13 mouse cellular contexts compared by ENCODE assay signal in genomic region chr6:134190597-134191278, GRCm38 (mm10).
DNase-seq lines count a peak whose midpoint lies in the region; ATAC-seq and TF ChIP-seq lines count a peak whose summit lies in the region.
"Had no signal": no experiment of that assay in that cellular context is flagged by ENCODE, and none has a peak within 500 bp of the region (broad histone marks: within the 10 kb centered on the region; RNA-seq: fewer than 3 reads in every experiment).

No protein-coding gene starts in this region.

- no peaks in the 10 kb centered on the region for H3K9me3 ChIP-seq in heart, embryonic 15.5 days (replicated peaks)
- no peaks in the 10 kb centered on the region for H3K9me3 ChIP-seq in lung, embryonic 14.5 days (ENCODE audit: low read depth, low read length)
- no peaks in the 10 kb centered on the region for H3K9me3 ChIP-seq in intestine, embryonic 14.5 days (ENCODE audit: control insufficient read depth, low read length)
- no peaks in the 10 kb centered on the region for H3K9me3 ChIP-seq in neural tube, embryonic 15.5 days (replicated peaks)
- H3K9me3 ChIP-seq: megakaryocyte, embryonic 14.5 days had no signal

- no peak overlapping the region for H3K4me2 ChIP-seq in heart, embryonic 15.5 days
- no peak overlapping the region for H3K4me2 ChIP-seq in lung, embryonic 14.5 days
- no peak overlapping the region for H3K4me2 ChIP-seq in intestine, embryonic 14.5 days (ENCODE audit: low read length)
- no peak overlapping the region for H3K4me2 ChIP-seq in neural tube, embryonic 15.5 days

- 48% methylated on average over 7 of the region's 7 CpGs for WGBS in heart, embryonic 15.5 days
- WGBS in lung, embryonic 14.5 days = 35% methylated on average over 7 of the region's 7 CpGs
- WGBS in intestine, embryonic 14.5 days = 64% methylated on average over 7 of the region's 7 CpGs
- WGBS in neural tube, embryonic 15.5 days = 53% methylated on average over 7 of the region's 7 CpGs
- WGBS in cerebellum, adult 2 months = 77% methylated on average over 7 of the region's 7 CpGs

- no peaks in the 10 kb centered on the region for H3K27me3 ChIP-seq in heart, embryonic 15.5 days
- H3K27me3 ChIP-seq in lung, embryonic 14.5 days (ENCODE audit: insufficient read depth, low read length) = no peaks in the 10 kb centered on the region
- H3K27me3 ChIP-seq in intestine, embryonic 14.5 days (replicated peaks; ENCODE audit: control insufficient read depth, insufficient read depth, low read length) = no peaks in the 10 kb centered on the region
- H3K27me3 ChIP-seq in neural tube, embryonic 15.5 days (replicated peaks) = no peaks in the 10 kb centered on the region
- no peaks in the 10 kb centered on the region for H3K27me3 ChIP-seq in cerebellum, adult 2 months (ENCODE audit: control insufficient read depth, insufficient read depth, low read length)
- H3K27me3 ChIP-seq: megakaryocyte, embryonic 14.5 days had no signal

- TF ChIP-seq CTCF in lung, embryonic 14.5 days (IDR thresholded peaks at IDR 0.05; ENCODE audit: low read depth) = no peak
- TF ChIP-seq CTCF in cerebellum, adult 2 months (IDR thresholded peaks at IDR 0.05; ENCODE audit: borderline replicate concordance, insufficient read depth, low read depth, low read length) = no peak

- no peak overlapping the region for H3K9ac ChIP-seq in heart, embryonic 15.5 days
- H3K9ac ChIP-seq in lung, embryonic 14.5 days = no peak overlapping the region
- no peak overlapping the region for H3K9ac ChIP-seq in intestine, embryonic 14.5 days (ENCODE audit: low read length)
- no peak overlapping the region for H3K9ac ChIP-seq in neural tube, embryonic 15.5 days (replicated peaks)

- peaks cover 58% of the 10 kb centered on the region for H3K4me1 ChIP-seq in heart, embryonic 15.5 days (replicated peaks)
- H3K4me1 ChIP-seq in lung, embryonic 14.5 days (ENCODE audit: insufficient read depth) = peaks cover 33% of the 10 kb centered on the region
- H3K4me1 ChIP-seq in intestine, embryonic 14.5 days (replicated peaks; ENCODE audit: control insufficient read depth, insufficient read depth, low read length) = peaks cover 19% of the 10 kb centered on the region
- H3K4me1 ChIP-seq in neural tube, embryonic 15.5 days = peaks cover 39% of the 10 kb centered on the region
- H3K4me1 ChIP-seq in cerebellum, adult 2 months (ENCODE audit: control insufficient read depth, insufficient read depth, low read length) = no peaks in the 10 kb centered on the region; the same call in 1 of the 2 replicates

- intact Hi-C loops in heart, postnatal 14 days (cut with DNase I) = no loop called here

- ATAC-seq in heart, embryonic 15.5 days (replicated peaks; ENCODE audit: insufficient number of reproducible peaks, insufficient read depth, low FRiP score, low read depth) = no peak
- ATAC-seq in lung, embryonic 14.5 days (ENCODE audit: insufficient read depth) = no peak
- ATAC-seq in intestine, embryonic 14.5 days (replicated peaks; ENCODE audit: low FRiP score, low TSS enrichment, low read depth) = no peak
- ATAC-seq in neural tube, embryonic 15.5 days (ENCODE audit: low FRiP score) = no peak
- ATAC-seq: forebrain, embryonic 14.5 days had no signal

- H3K36me3 ChIP-seq in heart, embryonic 15.5 days = no peaks in the 10 kb centered on the region
- no peaks in the 10 kb centered on the region for H3K36me3 ChIP-seq in lung, embryonic 14.5 days (ENCODE audit: insufficient read depth)
- H3K36me3 ChIP-seq in intestine, embryonic 14.5 days (ENCODE audit: control insufficient read depth, insufficient read depth, low read length) = no peaks in the 10 kb centered on the region
- H3K36me3 ChIP-seq in neural tube, embryonic 15.5 days = no peaks in the 10 kb centered on the region

- H3K27ac ChIP-seq in heart, embryonic 15.5 days = peak overlapping the region; percentile 78
- H3K27ac ChIP-seq in lung, embryonic 14.5 days (ENCODE audit: low read depth) = peak overlapping the region; percentile 48; the same call in 1 of the 2 replicates
- H3K27ac ChIP-seq in intestine, embryonic 14.5 days (ENCODE audit: low read depth) = peak overlapping the region; percentile 62
- H3K27ac ChIP-seq in neural tube, embryonic 15.5 days (replicated peaks) = peak overlapping the region; percentile 46; the same call in 1 of the 2 replicates
- no peak overlapping the region for H3K27ac ChIP-seq in cerebellum, adult 2 months (ENCODE audit: insufficient read depth, low read length)

- no peak for DNase-seq in heart, postnatal 14 days
- peak; percentile 26 for DNase-seq in lung, embryonic 14.5 days
- DNase-seq in lung, postnatal 10 days = no peak
- no peak for DNase-seq in intestine, embryonic 14.5 days (ENCODE audit: low spot score)
- DNase-seq in cerebellum, adult 2 months = no peak
- DNase-seq: adrenal gland, postnatal 14 days; cerebellum, postnatal 14 days; right cerebral cortex, postnatal 25 days; thymus, postnatal 14 days had no signal

- H3K4me3 ChIP-seq in heart, embryonic 15.5 days = no peak overlapping the region
- H3K4me3 ChIP-seq in lung, embryonic 14.5 days (ENCODE audit: low read depth, low read length) = no peak overlapping the region
- no peak overlapping the region for H3K4me3 ChIP-seq in intestine, embryonic 14.5 days (ENCODE audit: low read depth, low read length)
- no peak overlapping the region for H3K4me3 ChIP-seq in neural tube, embryonic 15.5 days (replicated peaks)
- no peak overlapping the region for H3K4me3 ChIP-seq in cerebellum, adult 2 months (replicated peaks; ENCODE audit: insufficient read depth, low read depth, low read length)

- TF ChIP-seq POLR2A in cerebellum, adult 2 months (IDR thresholded peaks at IDR 0.05; ENCODE audit: borderline replicate concordance, insufficient read depth, low read length) = no peak
